Mouse (Mus musculus) adrenal gland, postnatal 10 days (tissue): ENCODE measurements around the gene Olfr952. TPM values are rescaled to one million over a fixed set of nuclear protein-coding genes. Genes with fewer than 3 reads are reported as not detected.

ENCODE experiments used
- DNase-seq: peaks from one replicate; pipeline ENCODE4 v3.0.0; 2021; ENCODE audit warnings: mixed read lengths
- long read RNA-seq, 2 experiments: library from polyadenylated mRNA; stranded (forward); transcript quantifications; one replicate each; pipeline ENCODE4 v2.0.0; 2021
- total RNA-seq, 2 experiments: library from RNA; stranded (reverse); gene quantifications; 2 replicates each; pipeline ENCODE4 v1.2.3; 2021

Gene Olfr952
- not detected for total RNA-seq
- long read RNA-seq, experiment 1: 0 reads
- long read RNA-seq, experiment 2: 0 reads

GRCm38 (mm10) chr9:39427048-39427447 lies at the start of gene Olfr952:
Gene Olfr952 (minus strand): TSS chr9:39427148.
- DNase-seq: no peak

GRCm38 (mm10) chr9:39471844-39472243 lies 44.9 kb upstream of the Olfr952 start, which contains the start of gene Olfr955:
Gene Olfr955 (minus strand): TSS chr9:39471944.
- no peak for DNase-seq

GRCm38 (mm10) chr9:39456401-39456800 lies 29.5 kb upstream of the Olfr952 start, which contains the start of gene Olfr954:
Gene Olfr954 (plus strand): TSS chr9:39456701.
- DNase-seq: no peak

- DNase-seq: no peak
These were observed 39.8 kb downstream of the Olfr952 start, which contains the start of gene Olfr951 for GRCm38 (mm10) chr9:39387110-39387509. Gene Olfr951 (plus strand): TSS chr9:39387410.

Other genes starting within 250 kb of the Olfr952 start
- not detected for gene Olfr944, start 225.2 kb downstream of the Olfr952 start, total RNA-seq
- gene Olfr1537, start 177.2 kb downstream of the Olfr952 start, total RNA-seq: not detected
- gene Olfr945, start 150.3 kb downstream of the Olfr952 start, total RNA-seq: not detected
- not detected for gene Olfr948, start 101.1 kb downstream of the Olfr952 start, total RNA-seq
- gene Olfr951, start 39.7 kb downstream of the Olfr952 start, total RNA-seq: not detected
- not detected for gene Olfr954, start 29.6 kb upstream of the Olfr952 start, total RNA-seq
- not detected for gene Olfr955, start 44.8 kb upstream of the Olfr952 start, total RNA-seq
- not detected for gene Olfr44, start 66.8 kb upstream of the Olfr952 start, total RNA-seq
- not detected for gene Olfr957, start 88.7 kb upstream of the Olfr952 start, total RNA-seq
- not detected for gene Olfr958, start 126.9 kb upstream of the Olfr952 start, total RNA-seq
- not detected for gene Olfr959, start 148.4 kb upstream of the Olfr952 start, total RNA-seq
- 10 to 100 TPM; 15.4 to 20.6 TPM for gene AW551984, start 177.3 kb upstream of the Olfr952 start, total RNA-seq
- not detected for gene Olfr148, start 183.5 kb upstream of the Olfr952 start, total RNA-seq
- not detected for gene Olfr960, start 194.2 kb upstream of the Olfr952 start, total RNA-seq
- not detected for gene Olfr961, start 217.9 kb upstream of the Olfr952 start, total RNA-seq
- gene Olfr963, start 240.1 kb upstream of the Olfr952 start, total RNA-seq: not detected